Mouse (Mus musculus) layer of hippocampus, adult 9-11 months (tissue): ENCODE results near the gene Ptbp1.
A peak's percentile ranks its signal among the peaks of the same experiment; 100 is the strongest.
"Not testable (repeated sequence)": the region's sequence is repeated elsewhere in the genome, so short reads cannot be mapped to it uniquely, and the experiment has no call there.

Experiments
- DNase-seq: peaks from one replicate; pipeline ENCODE4 v3.0.0; 2022

Gene Ptbp1

DNA sequence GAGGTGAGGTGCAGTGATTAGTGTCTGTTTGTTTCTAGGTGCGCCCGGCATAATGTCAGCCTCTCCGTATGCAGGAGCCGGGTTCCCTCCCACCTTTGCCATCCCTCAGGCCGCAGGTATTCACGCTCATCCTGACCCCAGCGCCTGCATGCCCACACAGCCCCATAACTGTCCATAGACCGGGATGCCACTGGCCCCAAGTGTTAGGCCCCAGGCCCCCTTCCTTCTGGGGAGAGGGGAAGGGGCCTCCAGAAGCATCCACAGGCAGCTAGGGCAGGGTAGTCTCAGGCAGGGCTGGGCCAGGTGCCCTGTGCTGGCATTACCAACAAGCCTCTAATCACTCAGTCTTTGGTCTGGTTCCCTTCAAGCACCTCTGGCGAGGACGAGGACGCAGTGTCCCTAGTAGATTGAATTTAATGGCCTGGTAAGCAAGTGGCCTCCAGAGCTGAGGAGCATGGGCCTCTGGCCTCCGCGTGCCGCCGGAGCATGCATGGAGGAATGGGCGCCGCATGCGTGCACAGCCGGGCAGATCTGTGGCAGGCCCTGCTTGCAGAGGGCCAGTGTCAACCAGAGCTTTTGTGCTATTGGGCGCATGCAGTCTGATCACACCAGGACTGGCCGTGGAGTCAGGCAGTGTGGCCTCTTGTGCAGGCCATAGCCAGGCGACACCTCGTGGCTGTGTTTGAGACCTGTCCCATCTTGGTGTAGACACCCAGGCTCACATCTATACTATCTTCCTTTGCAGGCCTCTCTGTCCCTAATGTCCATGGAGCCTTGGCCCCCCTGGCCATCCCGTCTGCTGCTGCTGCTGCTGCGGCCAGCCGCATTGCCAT is 6.1 kb downstream of the Ptbp1 start:
- DNase-seq = no peak

DNA sequence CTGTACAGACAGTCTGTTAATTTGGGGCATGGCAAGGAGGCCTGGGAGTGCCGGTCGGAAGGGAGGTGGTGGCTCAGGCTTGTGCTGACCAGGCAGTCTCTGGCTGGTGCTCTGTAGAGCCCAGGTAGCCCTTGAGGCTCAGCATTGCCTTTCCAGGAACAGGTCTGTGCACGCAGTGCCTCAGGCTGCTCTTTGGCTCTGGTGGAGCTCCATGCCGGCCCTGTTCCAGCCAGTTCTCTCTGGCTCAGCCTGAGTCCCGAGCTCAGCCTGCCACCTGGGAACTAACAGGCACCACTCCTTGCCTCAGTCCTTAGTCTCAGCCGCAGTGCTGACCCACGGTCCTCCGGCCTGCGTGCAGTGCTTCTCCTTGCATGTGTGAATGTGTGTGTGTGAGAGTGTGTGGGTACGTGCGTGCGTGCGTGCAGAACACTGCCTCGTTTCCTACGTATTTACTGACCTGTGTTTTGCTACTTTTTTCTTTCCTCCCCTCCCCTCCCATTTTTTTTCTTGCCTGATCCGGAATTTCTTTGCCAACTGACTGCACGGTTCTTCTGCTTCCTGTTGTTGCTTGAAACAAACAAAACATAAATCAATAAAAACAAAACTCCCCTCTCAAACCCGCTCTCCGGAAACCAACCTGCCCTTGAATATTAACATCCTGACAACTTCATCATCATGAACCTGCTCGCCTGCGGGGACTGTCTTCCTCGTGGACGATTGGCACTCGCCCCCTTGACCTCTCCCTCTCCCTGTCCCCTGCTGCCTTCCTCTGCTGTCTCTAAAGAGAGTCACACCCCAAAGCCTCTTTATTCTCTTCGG is 7.2 kb downstream of the Ptbp1 start:
- DNase-seq = no peak

DNA sequence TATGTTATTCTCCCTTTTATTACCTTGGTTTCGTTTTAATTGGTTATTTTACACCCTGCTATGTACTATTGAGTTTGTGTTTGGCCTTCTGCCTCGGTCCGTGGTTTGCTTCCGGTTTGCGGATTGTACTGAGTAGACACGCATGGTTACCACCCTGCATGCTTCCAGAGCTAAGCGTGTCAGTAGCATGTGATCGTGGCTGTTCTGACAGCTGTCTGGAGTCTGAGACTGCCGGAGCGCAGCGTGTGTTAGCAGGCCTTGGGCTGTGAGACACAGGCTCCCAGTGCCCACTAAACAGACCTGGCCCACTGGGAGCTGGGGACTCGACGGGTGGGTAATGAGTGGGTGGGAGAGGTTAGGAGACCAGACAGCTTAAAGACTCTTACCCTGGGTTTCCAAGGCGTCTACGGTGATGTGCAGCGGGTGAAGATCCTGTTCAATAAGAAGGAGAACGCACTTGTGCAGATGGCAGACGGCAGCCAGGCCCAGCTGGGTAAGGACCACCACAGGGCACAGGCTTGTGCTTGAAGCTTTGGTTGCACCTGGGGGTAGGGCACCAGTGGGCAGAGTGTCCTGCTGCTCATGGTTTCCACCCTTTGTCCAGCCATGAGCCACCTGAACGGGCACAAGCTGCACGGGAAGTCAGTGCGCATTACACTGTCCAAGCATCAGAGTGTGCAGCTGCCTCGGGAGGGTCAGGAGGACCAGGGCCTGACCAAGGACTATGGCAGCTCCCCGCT is 8.0 kb downstream of the Ptbp1 start:
- no peak for DNase-seq

- DNase-seq = no peak
Observed at GRCm38 (mm10) chr10:79862925-79863324, 8.7 kb downstream of the Ptbp1 start.

GRCm38 (mm10) chr10:79864351-79865188 is 10.3 kb downstream of the Ptbp1 start:
- no peak for DNase-seq

- no peak for DNase-seq
Observed at GRCm38 (mm10) chr10:79865189-79865601, 11.0 kb downstream of the Ptbp1 start.

DNA sequence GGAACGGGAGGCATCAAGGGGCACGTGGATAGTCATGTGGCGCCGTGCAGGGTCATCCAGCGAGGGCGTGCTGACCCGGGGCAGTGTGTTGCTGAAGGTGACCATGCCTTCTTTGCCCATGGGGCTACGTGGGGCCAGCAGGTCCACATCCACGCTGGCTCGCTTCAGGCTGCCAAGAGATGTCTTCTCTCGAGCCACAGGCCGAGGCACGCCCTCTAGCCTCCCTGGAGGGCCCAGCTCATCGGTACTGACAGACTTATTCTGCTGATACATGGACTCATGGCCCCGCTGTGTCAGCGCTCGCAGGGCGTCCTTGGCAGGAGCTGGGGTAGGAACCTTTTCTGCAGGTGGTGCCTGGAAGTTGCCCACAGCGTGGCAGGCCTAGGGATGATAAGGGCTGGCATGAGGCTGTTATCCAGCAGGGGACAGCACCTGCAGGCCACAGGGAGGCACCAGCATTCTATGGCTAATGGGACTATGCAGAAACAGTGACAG is 11.6 kb downstream of the Ptbp1 start:
- no peak for DNase-seq

DNA sequence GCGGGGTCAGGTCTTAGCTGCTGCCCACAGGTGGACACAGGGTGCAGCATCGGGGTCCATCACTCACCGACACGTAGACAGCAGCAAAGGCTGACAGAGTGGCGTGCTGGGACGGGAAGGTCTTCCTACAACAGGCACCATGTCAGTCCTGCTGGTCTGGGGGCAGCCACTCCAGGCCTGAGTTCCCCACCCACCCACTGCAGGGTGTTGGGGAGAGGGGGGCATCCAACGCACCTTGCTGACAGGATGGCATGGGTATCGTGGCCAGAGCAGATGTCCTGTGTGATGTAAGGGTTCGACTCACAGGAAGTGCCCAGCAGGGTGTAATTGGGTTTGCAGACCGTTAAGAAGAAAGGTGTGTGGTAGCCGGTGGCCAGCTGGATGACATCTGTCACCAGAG is 12.4 kb downstream of the Ptbp1 start:
- no peak for DNase-seq

DNA sequence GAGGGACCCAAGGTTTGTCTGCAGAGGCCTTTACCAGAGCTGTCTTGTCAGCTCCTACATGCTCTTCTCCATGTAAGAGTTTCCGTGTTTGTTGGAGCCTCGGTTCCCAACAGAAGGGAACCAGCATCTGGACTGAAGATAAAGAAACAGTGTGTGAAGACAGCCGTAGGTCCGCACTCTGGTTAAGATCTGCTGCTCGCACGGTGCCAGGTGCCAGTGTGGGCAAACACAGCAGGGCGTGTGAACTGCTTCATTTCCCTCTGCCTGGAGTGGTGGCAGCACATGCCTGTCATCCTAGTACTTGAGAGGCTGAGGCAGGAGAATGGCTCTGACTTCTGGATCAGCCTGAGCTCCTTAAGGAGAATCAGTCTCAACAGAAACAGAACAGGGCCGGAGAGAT is 17.6 kb downstream of the Ptbp1 start:
- DNase-seq = no peak

DNA sequence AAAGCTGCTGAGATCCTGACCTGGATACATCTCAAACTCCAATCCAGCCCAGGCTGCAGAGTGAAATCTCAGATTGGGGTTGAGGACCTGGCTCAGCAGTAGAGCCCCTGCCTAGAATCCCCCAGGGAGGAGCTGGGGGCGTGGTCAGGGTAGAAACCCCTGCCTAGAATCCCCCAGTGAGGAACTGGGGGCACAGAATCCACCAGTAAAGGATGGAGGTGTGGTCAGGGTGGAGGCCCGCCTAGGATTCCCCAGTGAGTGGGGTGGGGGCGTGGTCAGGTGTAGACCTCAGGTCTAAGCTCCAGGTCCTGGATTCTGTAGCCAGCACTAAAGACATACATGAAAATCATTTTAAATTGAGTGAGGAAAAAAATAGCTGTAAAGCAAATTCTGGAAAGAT is 18.6 kb downstream of the Ptbp1 start:
- DNase-seq = no peak

DNA sequence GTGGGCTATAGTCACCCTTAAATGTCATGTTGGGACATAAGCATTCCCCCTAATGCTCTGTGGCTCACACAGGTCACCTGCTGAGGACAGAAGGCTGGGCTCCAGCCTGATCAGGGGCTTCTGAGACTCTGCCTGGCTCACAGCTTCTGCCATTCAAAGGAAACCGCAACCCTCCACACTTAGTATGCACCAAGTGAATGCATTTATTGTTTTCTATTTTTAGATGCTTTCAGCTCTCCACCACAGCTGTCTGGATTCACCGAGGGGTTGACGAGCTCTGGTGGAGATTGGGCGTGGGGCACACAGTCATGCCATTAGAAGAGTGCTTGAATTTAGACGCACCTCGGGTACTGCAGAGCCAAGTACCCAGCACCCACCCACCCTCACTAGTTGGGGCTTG is 19.1 kb downstream of the Ptbp1 start:
- no peak for DNase-seq

- no peak for DNase-seq
Observed at GRCm38 (mm10) chr10:79873715-79874289, 19.6 kb downstream of the Ptbp1 start.

GRCm38 (mm10) chr10:79874290-79874862 is 20.1 kb downstream of the Ptbp1 start, which contains the start of the genes Prtn3 and Plppr3:
Gene Prtn3 (plus strand): TSS chr10:79874476.
Gene Plppr3 (minus strand): TSS chr10:79874634.
- DNase-seq = no peak

DNA sequence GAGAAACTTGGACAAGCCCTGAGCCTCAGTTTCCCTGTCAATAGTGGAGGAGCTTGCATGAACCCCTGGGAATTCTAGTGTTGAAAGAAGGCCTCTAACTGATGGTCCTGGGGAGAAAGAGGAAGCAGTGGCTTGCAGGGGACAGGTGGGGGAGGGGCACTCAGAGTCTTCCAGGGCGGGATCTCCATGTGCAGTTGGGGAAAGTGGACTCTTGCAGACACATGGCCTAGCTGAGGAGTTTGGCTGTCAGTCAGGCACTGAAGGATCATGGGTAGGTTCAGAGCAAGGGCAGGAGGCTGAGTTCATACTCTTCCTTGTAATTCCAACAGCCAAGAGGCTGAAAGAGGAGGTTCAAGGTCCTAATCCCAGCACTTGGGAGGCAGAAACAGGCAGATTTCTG is 22.9 kb downstream of the Ptbp1 start:
- no peak for DNase-seq

GRCm38 (mm10) chr10:79877757-79878156 is 23.5 kb downstream of the Ptbp1 start:
- DNase-seq = no peak

DNA sequence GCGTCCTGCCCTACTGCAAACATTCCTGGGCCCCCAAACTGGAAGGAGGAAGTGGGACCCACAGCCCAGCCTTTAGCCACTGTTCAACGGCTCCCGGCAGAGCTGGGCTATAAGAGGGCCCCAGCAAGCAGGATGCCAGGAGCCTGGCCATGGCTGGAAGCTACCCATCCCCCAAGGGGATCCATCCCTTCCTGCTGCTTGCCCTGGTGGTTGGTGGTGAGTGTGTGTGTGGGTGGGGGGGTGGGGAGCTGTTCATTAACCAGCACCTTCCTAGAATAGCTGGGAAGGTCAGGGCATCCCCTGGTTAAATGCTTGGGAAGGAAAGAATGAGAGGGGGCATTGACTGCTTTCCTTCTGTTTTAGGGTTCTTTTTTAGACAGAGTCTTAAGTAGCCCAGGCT is 25.3 kb downstream of the Ptbp1 start:
- DNase-seq = no peak

DNA sequence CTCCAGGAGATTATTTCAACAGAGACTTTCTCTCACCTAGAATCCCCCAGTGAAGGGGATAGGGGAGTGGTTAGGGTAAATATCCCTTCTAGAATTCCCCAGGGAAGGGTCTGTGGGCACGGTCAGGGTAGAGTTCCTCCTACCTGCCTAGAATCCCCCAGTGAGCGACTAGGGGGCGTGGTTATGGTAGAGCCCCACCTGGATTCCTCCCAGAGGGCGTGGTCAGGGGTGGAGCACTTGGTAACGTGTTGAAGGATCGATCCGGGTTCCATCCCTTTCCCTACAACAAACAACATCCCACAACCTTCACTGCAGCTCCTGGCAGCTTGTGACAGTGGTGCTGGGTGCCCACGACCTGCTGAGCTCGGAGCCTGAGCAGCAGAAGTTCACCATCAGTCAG is 26.5 kb downstream of the Ptbp1 start:
- DNase-seq = no peak

- DNase-seq = no peak
Observed at GRCm38 (mm10) chr10:79881981-79882380, 27.8 kb downstream of the Ptbp1 start.

DNA sequence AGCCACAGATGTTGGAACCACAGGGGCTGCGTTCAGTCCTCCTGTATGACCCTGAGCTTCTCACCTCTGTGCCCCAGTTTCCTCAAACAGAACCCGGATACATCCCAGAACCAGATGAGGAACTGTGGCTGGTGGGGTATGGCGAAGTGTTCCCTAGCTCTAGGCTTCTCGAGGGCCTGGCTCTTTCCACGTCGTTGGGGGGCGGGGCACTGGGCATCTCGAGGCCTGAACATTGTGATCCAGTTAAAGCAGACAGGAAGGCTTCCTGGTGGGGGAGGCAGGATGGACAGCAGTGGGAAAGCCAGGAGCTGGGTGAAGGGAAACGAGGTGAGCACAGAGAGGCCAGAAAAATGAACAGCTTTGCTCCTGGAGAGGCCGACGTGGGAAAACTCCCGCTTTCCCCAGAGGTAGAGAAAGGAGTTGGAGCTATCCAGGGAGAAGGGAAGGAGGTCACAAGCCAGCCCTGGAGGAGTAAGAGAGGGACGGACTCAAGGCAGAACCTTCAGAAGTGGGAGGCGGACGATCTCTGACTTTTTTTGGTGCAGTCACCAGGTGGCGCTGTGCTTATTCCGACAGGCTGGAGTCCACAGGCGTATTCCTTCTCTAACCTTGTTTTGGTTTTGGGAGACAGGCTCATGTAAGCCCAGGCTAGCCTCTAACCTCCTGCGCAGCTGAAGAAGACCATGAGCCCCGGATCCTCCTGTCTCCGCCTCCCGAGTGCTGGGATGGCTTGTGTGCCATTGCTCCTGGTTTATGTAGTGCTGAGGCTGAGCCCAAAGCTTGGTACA is 29.3 kb downstream of the Ptbp1 start:
- peak; percentile 77 for DNase-seq

- DNase-seq = no peak
Observed at GRCm38 (mm10) chr10:79884446-79884845, 30.2 kb downstream of the Ptbp1 start.

- DNase-seq = not testable (repeated sequence)
Observed at GRCm38 (mm10) chr10:79884938-79885337, 30.7 kb downstream of the Ptbp1 start.
